Mouse (Mus musculus) midbrain, embryonic 10.5 days (tissue): Measurements from ENCODE around the gene Tubb3. TPM values are rescaled to one million over a fixed set of nuclear protein-coding genes. Genes with fewer than 3 reads are reported as not detected.
"Not testable (repeated sequence)": the region's sequence is repeated elsewhere in the genome, so short reads cannot be mapped to it uniquely, and the experiment has no call there.

ENCODE experiments used
- DNase-seq: peaks from one replicate; pipeline ENCODE4 v3.0.0-alpha.2; 2017; ENCODE audit warnings: low spot score
- H3K27ac ChIP-seq: fragments of 300-500 bp; sonication (generic); replicated peaks from 2 replicates; pipeline ENCODE4 v1.5.1; 2016; ENCODE audit warnings: mild to moderate bottlenecking
- H3K27me3 ChIP-seq: fragments of 300-500 bp; sonication (generic); 2 replicates; pipeline ENCODE4 v1.6.1; 2016; ENCODE audit warnings: low read depth, mild to moderate bottlenecking; ENCODE audit not compliant: poor library complexity, severe bottlenecking
- H3K36me3 ChIP-seq: fragments of 300-500 bp; sonication (generic); 2 replicates; pipeline ENCODE4 v1.6.1; 2016; ENCODE audit warnings: mild to moderate bottlenecking, moderate library complexity
- H3K4me1 ChIP-seq: fragments of 300-500 bp; sonication (generic); 2 replicates; pipeline ENCODE4 v1.6.1; 2016
- H3K4me3 ChIP-seq: fragments of 300-500 bp; sonication (generic); 2 replicates; pipeline ENCODE4 v1.5.1; 2016; ENCODE audit warnings: mild to moderate bottlenecking, moderate library complexity
- H3K9me3 ChIP-seq: fragments of 300-500 bp; sonication (generic); replicated peaks from 2 replicates; pipeline ENCODE4 v1.6.1; 2016; ENCODE audit warnings: mild to moderate bottlenecking
- WGBS: fragments of 180-500 bp; shearing (Covaris S2); methylation state at CpG from one replicate; pipeline ENCODE4 v1.1.7; 2016; 5-methylcytosine and 5-hydroxymethylcytosine counted together
- polyA plus RNA-seq: library from polyadenylated mRNA; unstranded; fragments of >200 nt; fragmentation: Nextera tagmentation; extraction: Ambion mirVana; gene quantifications from 2 replicates; pipeline ENCODE4 v1.2.1, GENCODE M21; 2016

Gene Tubb3
- polyA plus RNA-seq, 1 experiment from 2014 or later = 428 TPM

DNA sequence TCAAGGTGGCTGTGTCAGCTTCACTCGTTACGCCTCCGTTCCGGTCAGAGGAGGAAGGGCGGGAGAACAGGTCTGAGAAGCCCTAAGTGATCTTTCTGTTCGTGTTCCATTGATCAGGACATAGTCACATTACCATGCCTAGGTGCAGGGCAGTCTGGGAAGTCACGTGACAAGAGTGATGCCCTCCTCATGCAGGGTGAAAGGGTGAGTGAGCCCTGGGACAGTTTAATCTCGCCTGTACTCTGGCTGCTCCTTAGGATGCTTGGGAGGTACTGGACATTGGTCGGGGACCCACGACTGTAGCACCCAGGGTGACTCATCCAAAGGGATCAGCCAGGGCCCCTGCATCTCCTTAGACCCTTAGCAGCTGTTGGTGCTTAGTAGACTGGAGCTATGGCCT lies 34.8 kb downstream of the Tubb3 start:
- H3K4me1 ChIP-seq = peaks cover 15% of the 10 kb centered on the region
- H3K27me3 ChIP-seq = no peaks in the 10 kb centered on the region
- peaks cover 17% of the 10 kb centered on the region for H3K36me3 ChIP-seq
- no peak overlapping the region for H3K27ac ChIP-seq
- no peaks in the 10 kb centered on the region for H3K9me3 ChIP-seq
- no peak for DNase-seq
- 90% methylated on average over 10 of the region's 10 CpGs for WGBS
- no peak overlapping the region for H3K4me3 ChIP-seq

DNA sequence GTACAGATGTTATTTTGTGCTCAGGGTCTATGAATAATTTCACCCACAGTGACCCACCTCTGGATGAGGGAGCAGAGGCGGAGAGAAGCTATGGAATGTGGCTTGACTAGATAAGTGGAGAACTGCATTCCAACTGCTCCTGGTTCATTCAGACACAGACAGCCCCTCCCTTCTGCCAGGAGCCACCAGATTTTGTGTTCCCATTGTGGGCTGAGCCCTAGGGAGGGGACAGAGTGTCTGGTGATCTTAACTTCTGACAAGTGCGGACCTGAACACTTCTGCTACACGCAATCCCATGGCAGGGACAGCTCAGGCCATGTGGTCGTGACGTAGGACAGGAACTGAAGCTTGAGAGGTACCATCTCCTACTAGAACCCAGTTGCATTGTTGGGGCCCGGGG lies 35.6 kb downstream of the Tubb3 start:
- Histone ChIP-seq H3K27ac (no peak overlapping the region), H3K9me3 (no peaks in the 10 kb centered on the region), H3K4me1 (peaks cover 15% of the 10 kb centered on the region), H3K27me3 (no peaks in the 10 kb centered on the region), H3K4me3 (no peak overlapping the region), H3K36me3 (peaks cover 25% of the 10 kb centered on the region)
- DNase-seq = no peak
- WGBS = 92% methylated on average over 6 of the region's 6 CpGs

DNA sequence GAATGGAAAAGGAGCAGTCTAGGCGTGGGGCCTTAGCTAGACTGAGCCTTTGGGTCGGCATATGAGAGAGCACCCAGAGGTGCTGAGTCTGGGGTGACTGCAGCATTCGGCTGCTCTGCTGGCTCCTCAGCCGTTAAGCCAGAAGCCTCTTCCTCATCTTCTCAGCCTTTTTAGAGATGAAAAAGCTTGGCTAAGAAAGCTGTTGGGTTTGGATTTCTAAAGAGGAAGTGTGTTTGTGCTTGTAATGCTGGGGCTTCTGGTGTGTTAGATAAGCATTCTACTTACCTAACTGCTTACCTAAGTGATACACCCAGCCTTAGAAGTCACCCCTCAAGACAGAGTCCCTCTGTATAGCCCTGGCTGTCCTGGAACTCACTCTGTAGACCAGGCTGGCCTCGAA lies 39.6 kb downstream of the Tubb3 start:
- Histone ChIP-seq H3K4me3 (no peak overlapping the region), H3K4me1 (no peaks in the 10 kb centered on the region), H3K9me3 (no peaks in the 10 kb centered on the region), H3K27ac (no peak overlapping the region), H3K27me3 (no peaks in the 10 kb centered on the region), H3K36me3 (peaks cover 63% of the 10 kb centered on the region)
- no peak for DNase-seq
- 89% methylated on average over 5 of the region's 5 CpGs for WGBS

DNA sequence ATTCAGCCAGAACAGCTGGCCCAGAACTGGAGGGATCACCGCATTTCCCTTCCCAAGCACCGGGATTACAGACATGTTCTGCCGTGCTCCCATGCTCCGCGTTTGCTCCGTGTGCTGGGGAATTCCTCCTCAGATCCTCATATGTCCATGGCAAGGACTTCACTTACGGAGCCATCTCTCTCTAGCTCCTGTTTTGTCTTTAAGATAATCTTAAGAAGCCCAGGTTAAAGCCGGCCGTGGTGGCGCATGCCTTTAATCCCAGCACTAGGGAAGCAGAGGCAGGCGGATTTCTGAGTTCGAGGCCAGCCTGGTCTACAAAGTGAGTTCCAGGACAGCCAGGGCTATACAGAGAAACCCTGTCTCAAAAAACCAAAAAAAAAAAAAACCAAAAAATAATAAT lies 40.5 kb downstream of the Tubb3 start:
- peaks cover 73% of the 10 kb centered on the region for H3K36me3 ChIP-seq
- H3K9me3 ChIP-seq, H3K27ac ChIP-seq, H3K4me1 ChIP-seq, DNase-seq, H3K4me3 ChIP-seq, H3K27me3 ChIP-seq: not testable (repeated sequence)
- 94% methylated on average over 12 of the region's 12 CpGs for WGBS

DNA sequence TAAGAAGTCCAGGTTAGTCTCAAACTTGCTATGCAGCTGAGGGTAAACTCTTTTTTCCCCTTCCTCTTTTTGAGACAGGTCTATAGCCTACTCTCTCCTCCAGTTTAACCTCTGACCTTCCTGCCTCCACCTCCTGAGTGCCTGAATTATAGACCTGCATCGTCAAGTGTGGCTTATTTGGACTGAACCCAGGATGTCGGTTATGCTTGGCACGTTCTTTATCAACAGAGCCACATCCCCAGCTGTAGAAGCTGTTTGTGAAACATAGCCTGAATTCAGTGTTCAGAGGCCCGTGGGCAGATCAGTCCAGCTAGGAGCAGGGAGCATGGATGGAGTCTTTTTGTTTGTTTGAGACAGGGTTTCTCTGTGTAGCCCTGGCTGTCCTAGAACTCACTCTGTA lies 40.9 kb downstream of the Tubb3 start:
- 90% methylated on average over 4 of the region's 4 CpGs for WGBS
- Histone ChIP-seq H3K9me3 (no peaks in the 10 kb centered on the region), H3K27me3 (no peaks in the 10 kb centered on the region), H3K36me3 (peaks cover 77% of the 10 kb centered on the region), H3K4me3 (no peak overlapping the region), H3K27ac (no peak overlapping the region), H3K4me1 (no peaks in the 10 kb centered on the region)
- no peak for DNase-seq

DNA sequence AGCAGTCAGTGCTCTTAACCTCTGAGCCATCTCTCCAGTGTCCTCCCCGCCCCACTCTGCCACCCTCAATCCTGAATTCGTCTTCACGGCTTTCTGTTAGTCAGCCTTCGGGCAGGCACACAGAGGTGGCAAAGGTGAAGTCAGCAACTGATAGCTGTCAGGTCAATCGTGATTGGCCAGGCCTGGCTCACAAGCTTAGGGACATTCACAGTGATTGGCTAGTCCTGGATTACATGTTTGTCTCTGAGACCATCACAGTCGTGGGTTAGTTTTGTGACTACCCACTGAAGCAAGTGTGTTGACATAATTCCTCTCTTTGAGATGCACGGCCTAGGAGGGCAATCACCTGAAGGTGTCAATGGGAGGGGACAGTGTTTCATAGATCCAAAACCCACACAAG lies 42.1 kb downstream of the Tubb3 start:
- Histone ChIP-seq H3K4me1 (no peaks in the 10 kb centered on the region), H3K4me3 (no peak overlapping the region), H3K36me3 (peaks cover 88% of the 10 kb centered on the region), H3K27me3 (no peaks in the 10 kb centered on the region), H3K27ac (no peak overlapping the region), H3K9me3 (no peaks in the 10 kb centered on the region)
- no peak for DNase-seq
- WGBS = 85% methylated on average over 7 of the region's 7 CpGs

DNA sequence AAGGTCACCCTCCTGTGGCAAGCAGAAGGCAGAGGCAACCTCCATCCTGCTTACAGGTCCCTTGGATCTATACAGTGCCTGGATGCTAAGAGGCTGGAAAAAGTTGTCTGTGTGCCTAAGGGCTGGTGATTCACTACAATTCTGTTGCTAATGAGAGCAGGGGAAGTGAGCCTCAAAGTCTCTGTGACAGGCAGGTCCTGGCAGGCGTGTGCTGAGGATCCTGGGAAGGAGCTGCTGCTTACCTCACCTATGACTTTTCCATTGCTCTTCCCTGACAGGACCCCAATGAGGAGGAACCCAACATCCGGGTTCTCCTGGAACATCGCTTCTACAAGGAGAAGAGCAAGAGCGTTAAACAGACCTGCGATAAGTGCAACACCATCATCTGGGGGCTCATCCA lies 42.7 kb downstream of the Tubb3 start:
- H3K9me3 ChIP-seq = no peaks in the 10 kb centered on the region
- 86% methylated on average over 5 of the region's 5 CpGs for WGBS
- H3K36me3 ChIP-seq = peaks cover 94% of the 10 kb centered on the region
- H3K27ac ChIP-seq = no peak overlapping the region
- no peaks in the 10 kb centered on the region for H3K4me1 ChIP-seq
- H3K4me3 ChIP-seq = no peak overlapping the region
- no peak for DNase-seq
- H3K27me3 ChIP-seq = no peaks in the 10 kb centered on the region

DNA sequence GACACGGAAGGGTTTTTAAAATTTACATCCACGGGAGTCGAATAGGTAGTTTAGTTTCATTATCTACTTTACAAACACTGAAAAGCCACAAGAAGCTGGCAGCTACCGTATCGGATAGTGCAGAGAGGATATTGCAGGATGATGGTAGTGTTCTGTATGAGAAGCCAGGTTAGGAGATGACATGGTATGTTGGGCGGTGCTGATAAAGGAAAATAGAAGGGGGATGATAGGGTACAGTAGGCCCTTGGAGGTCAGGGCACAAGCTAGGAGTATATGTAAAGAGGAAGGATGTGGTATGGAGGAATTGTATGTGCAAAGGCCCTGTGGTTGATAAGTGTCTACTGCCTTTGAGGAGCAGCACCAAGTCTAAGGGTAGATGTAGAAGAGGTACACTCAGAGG lies 43.3 kb downstream of the Tubb3 start:
- DNase-seq = no peak
- no peaks in the 10 kb centered on the region for H3K27me3 ChIP-seq
- 94% methylated on average over 6 of the region's 6 CpGs for WGBS
- no peak overlapping the region for H3K27ac ChIP-seq
- H3K4me3 ChIP-seq = no peak overlapping the region
- peaks cover 94% of the 10 kb centered on the region for H3K36me3 ChIP-seq
- no peaks in the 10 kb centered on the region for H3K9me3 ChIP-seq
- H3K4me1 ChIP-seq = no peaks in the 10 kb centered on the region

DNA sequence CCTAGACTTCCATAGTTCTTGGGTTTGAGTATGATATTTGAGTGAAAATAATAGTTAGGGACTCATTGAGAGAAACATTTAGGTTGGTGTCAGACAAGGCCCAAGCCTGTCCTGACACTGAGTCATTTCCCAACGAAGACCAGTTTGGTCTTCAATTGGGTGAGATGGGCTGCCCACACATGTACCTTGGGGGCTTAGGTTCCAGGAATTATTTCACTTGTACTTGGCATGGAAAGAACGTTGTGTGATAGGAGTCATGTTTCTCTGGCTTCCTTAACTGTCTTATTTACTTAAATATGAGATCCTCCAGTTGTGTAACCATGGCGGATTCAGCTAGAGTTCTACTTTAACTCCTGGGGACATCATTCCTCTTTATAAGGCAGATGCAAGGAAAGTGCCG lies 52.4 kb downstream of the Tubb3 start:
- H3K27me3 ChIP-seq = no peaks in the 10 kb centered on the region
- no peaks in the 10 kb centered on the region for H3K4me1 ChIP-seq
- WGBS = 90% methylated on average over 4 of the region's 4 CpGs
- H3K9me3 ChIP-seq = no peaks in the 10 kb centered on the region
- H3K4me3 ChIP-seq = no peak overlapping the region
- no peak overlapping the region for H3K27ac ChIP-seq
- DNase-seq = no peak
- H3K36me3 ChIP-seq = peaks cover 51% of the 10 kb centered on the region

DNA sequence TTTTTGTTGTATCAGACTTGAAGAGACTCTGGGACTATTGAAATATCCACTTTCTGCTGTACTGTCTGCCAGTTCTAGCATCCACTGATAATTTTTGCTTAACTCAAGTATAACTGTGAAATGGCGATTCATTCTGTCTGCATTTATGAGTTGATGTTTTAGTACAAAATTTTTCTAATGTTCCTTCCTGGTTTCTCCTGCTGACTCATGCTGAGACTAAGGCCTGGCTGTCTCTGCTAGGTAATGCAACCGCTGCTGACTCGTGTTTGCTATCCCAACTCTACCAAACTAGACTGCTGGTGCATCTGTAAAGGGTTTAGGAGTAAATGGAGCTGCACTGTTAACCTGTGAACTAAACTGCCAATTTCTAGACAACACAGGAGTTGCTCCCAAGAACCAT lies 56.3 kb downstream of the Tubb3 start:
- H3K36me3 ChIP-seq = peaks cover 12% of the 10 kb centered on the region
- 74% methylated on average over 3 of the region's 3 CpGs for WGBS
- H3K9me3 ChIP-seq = no peaks in the 10 kb centered on the region
- no peaks in the 10 kb centered on the region for H3K4me1 ChIP-seq
- DNase-seq = no peak
- H3K4me3 ChIP-seq = no peak overlapping the region
- H3K27ac ChIP-seq = no peak overlapping the region
- H3K27me3 ChIP-seq = no peaks in the 10 kb centered on the region; the same call in 1 of the 2 replicates

Other genes starting within 250 kb of the Tubb3 start
- gene Dpep1, start 225.2 kb upstream of the Tubb3 start, polyA plus RNA-seq = 4.3 and 5.7 TPM in 2 replicates
- gene Chmp1a, start 198.7 kb upstream of the Tubb3 start, polyA plus RNA-seq = 139 and 156 TPM in 2 replicates
- gene Spata33, start 198.6 kb upstream of the Tubb3 start, polyA plus RNA-seq = 6.1 TPM in 2 replicates
- gene Cdk10, start 186.6 kb upstream of the Tubb3 start, polyA plus RNA-seq = 41.4 and 42.0 TPM in 2 replicates
- 1.3 and 2.4 TPM in 2 replicates for gene Spata2l, start 175.2 kb upstream of the Tubb3 start, polyA plus RNA-seq
- 23.2 and 27.2 TPM in 2 replicates for gene Zfp276, start 157.2 kb upstream of the Tubb3 start, polyA plus RNA-seq
- gene Vps9d1, start 157.1 kb upstream of the Tubb3 start, polyA plus RNA-seq = 24.0 and 27.1 TPM in 2 replicates
- gene Fanca, start 92.8 kb upstream of the Tubb3 start, polyA plus RNA-seq = 40.4 and 45.3 TPM in 2 replicates
- 9.7 and 12.3 TPM in 2 replicates for gene Spire2, start 78.7 kb upstream of the Tubb3 start, polyA plus RNA-seq
- gene Tcf25, start 37.7 kb upstream of the Tubb3 start, polyA plus RNA-seq = 150 and 167 TPM in 2 replicates
- gene Mc1r, start 4.3 kb upstream of the Tubb3 start, polyA plus RNA-seq = 0.06 and 0.10 TPM in 2 replicates
- 42.1 and 45.9 TPM in 2 replicates for gene Def8, start 12.1 kb downstream of the Tubb3 start, polyA plus RNA-seq
- 69.3 and 74.2 TPM in 2 replicates for gene Afg3l1, start 66.5 kb downstream of the Tubb3 start, polyA plus RNA-seq
- 19.0 and 26.7 TPM in 2 replicates for gene Dbndd1, start 104.0 kb downstream of the Tubb3 start, polyA plus RNA-seq
- 42.5 and 43.0 TPM in 2 replicates for gene Gas8, start 107.4 kb downstream of the Tubb3 start, polyA plus RNA-seq
- 5.4 and 6.0 TPM in 2 replicates for gene Rhou, start 242.5 kb downstream of the Tubb3 start, polyA plus RNA-seq